Mouse (Mus musculus) cerebellum, adult 18-20 months (tissue): Measurements from ENCODE around the gene Lpar2.
A peak's percentile ranks its signal among the peaks of the same experiment; 100 is the strongest.

ENCODE experiments used
- DNase-seq, 2 experiments: peaks; one replicate each; pipeline ENCODE4 v3.0.0; 2021

The Lpar2 gene

GRCm38 (mm10) chr8:69870003-69870765, 48.0 kb downstream of the Lpar2 start:
- DNase-seq = peak; percentile 55 to 70

GRCm38 (mm10) chr8:69870907-69871306, 48.7 kb downstream of the Lpar2 start:
- no peak for DNase-seq

- DNase-seq = peak; percentile 55 to 78
Observed at GRCm38 (mm10) chr8:69874155-69874554, 51.9 kb downstream of the Lpar2 start.

GRCm38 (mm10) chr8:69874654-69875053, 52.4 kb downstream of the Lpar2 start:
- DNase-seq = no peak

GRCm38 (mm10) chr8:69876097-69876496, 53.9 kb downstream of the Lpar2 start:
- no peak for DNase-seq

GRCm38 (mm10) chr8:69876967-69877366, 54.7 kb downstream of the Lpar2 start:
- no peak for DNase-seq

GRCm38 (mm10) chr8:69877396-69877795, 55.2 kb downstream of the Lpar2 start:
- DNase-seq = no peak

- DNase-seq = no peak
Observed at GRCm38 (mm10) chr8:69877992-69878391, 55.8 kb downstream of the Lpar2 start.

GRCm38 (mm10) chr8:69879678-69880077, 57.4 kb downstream of the Lpar2 start:
- DNase-seq = no peak
